Mouse (Mus musculus) kidney, adult 8-10 months (tissue): ENCODE measurements around the gene Hist1h2bg.

Experiments
- DNase-seq, 2 experiments: peaks; one replicate each; pipeline ENCODE4 v3.0.0; 2022

Gene Hist1h2bg

DNA sequence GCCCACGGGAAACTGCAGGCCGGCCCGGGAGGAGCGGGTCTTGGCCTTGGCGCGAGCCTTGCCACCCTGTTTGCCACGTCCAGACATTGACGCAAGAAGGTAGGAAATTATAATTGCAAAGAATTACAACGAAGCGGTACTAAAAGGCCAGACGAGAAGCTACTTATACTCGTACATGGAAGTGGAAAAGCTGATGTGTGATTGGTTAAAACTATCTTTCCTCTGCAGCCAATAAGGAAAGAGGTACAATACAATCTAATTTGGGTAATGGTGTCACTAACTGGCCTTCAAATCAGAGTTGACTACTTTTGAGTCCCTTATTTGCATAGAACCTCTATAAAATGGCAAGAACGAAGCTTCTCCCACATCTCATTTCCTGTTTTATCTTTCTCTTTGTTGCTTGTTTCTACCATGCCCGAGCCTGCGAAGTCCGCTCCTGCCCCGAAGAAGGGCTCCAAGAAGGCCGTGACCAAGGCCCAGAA is at the start of gene Hist1h2bg, which contains the start of gene Hist1h2ae:
Gene Hist1h2bg, plus strand, starts transcription at position 375 of the 482 bp plus-strand sequence.
Gene Hist1h2ae, minus strand, starts transcription at position 199 of the 482 bp plus-strand sequence.
- peak; percentile 26 to 75 for DNase-seq

DNA sequence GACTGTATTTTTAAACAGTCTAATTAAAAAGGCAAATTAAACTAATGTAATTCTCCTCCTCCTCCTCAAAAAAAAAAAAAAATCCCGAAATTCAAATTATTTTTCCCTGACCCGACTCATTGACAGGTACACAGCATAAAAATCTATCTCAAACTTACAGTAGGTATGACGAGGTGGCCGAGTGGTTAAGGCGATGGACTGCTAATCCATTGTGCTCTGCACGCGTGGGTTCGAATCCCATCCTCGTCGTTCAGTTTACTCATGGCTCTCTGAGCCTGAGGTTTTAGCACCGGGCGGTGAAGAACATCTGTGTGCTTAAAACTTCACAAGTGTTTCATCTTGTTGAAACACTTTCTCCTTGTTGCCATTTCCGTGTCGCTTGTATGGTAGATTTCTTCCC is 49.5 kb upstream of the Hist1h2bg start:
- peak; percentile 52 to 87 for DNase-seq

DNA sequence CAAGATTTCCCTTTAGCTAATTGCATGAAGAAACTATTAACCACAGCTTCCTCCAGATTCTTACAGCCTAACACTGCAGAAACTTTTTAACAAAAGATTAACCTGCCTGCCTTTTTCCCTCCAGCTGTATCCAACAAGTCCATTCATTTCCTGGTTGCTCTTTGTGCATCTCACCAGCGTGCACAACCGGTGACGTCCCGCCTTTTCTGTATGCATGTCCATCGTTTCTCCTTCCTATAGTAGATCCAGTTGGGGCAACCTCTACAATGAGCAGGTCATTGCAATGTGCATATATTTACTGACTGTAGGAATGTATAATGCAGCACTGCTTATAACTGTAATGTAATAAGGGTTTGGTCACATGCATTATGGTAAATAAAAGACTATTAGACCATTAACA is 47.2 kb upstream of the Hist1h2bg start:
- no peak for DNase-seq

DNA sequence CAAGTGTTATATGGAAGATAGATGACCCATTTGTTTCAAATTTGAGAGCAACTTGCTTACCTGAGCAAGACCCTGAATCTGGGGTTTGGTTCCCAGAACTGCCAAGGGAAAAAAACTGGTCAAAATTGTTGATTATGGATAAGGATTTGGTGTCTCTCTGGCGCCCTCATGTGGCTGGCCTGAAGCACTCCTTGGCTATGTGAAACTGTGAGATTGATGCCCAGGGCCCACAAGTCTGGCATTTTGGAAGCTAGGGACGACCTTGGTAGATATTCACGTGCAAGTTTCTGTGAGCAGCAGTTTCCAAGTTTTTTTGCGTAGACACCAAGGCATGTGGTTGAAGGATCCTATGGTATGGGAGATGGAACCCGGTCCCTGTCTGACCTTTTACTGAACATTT is 46.5 kb upstream of the Hist1h2bg start:
- peak; percentile 47 to 49 for DNase-seq

DNA sequence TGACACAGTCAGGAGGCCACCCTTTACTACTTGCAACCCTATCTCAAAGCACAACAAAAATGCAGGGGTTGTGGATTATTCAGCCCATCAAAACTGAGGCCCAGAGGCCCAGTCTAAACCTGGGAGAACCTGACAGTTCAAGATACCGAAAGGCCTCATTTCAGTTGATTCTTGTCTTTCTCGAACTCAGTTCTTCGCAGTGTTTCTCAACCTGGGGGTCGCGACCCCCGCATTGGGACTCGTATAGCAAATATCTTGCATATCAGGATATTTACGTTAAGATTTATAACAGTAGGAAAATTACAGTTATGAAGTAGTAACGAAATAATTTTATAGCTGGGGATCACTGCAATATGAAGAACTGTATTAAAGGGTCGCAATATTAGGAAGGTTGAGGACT is 45.3 kb upstream of the Hist1h2bg start:
- no peak for DNase-seq

DNA sequence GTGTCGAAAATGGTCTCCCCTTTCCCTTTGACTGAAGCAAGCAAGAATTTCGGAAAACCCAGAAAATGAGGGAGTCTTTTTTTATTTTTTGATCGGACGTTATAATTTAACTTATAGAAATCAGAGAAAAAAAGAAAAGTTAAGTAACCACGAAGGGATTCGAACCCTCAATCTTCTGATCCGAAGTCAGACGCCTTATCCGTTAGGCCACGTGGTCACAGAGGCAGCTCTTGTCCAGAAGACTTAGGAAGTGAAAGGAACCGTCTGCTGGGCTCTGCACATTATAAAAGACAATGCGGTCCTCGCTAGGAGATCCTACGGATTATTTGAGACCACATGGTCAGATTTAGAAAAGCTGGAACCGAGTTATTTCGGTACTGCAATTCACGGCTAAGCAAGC is 44.9 kb upstream of the Hist1h2bg start:
- peak; percentile 82 to 92 for DNase-seq

DNA sequence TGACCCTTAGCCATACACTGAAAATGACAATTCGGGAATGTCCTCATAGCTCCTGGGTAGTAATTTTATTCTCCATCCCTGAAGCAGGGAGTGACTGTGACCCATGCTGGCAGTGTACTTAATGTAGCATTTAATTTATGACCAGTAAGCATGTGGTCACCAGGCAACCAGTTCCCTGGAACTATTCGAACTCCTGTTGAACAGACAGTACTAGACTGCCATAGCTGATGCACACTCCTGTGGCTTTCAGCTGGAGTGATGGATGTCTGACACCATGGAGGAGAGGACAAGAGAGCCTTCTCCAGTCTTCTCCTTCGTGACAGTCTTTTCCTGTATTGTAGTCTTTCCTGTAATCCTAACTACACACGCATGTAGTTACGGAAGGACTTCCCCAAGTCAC is 42.2 kb upstream of the Hist1h2bg start:
- DNase-seq, result no peak

DNA sequence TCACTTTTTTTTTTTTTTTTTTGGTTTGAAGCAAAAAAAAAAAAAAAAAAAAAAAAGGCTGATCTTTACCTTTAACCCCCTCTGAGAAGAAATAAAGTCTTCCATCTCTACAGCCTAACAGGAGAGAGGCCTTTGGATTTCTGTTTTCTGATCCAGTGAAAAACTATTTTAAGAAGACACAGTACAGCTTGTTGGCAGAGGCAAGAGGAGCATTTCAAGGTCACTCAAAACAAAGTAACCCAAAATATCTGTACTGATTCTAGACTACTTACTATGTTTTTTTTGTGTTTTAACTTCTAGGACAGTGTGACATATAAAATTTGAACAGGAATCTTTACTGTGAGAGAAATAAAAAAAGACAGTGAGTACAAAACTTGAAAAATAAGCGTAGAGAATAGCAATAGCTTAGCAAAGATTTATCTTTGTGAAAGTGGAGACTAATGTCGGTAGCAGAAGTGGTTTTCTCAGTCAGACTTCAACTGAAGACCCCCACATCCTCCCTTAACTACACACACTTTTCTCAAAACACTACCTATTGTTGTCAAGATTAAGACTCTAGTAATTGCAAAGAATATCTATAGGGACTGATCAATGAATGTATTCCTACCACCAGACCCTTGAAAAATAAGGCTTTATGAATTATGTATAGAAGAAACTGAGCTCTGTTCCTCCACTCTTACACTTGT is 41.6 kb upstream of the Hist1h2bg start:
- no peak for DNase-seq

DNA sequence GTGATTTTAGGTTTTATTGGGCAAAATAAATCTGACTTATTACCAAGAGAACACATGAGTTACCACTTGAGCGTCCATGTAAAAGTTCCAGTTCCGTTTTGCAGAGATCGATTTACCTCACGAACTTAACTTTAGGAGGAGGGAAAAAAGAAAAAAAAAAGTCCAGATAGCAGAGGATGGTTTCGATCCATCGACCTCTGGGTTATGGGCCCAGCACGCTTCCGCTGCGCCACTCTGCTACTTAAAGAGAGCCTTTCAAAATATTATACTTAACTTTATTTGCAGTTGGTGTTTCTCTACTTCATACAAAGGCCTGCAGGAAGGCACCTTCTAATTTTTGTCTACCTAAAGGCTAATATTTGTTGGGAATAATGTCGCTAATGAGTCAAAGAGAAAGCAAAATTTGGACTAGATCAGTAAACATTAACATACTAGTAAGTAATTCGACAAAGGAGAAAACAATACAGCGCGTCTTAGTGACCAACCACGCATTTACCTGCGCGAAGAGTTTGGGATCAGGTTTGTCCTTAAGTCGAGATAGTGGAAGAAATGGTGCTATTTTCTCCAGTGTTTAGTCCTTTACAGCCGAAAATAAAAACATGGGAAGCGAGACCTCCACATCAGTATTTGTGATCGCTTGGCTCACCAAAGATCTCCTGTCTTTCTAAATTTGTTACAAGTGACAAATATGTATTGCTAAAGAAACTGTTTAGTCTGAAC is 40.9 kb upstream of the Hist1h2bg start:
- peak; percentile 45 to 66 for DNase-seq

DNA sequence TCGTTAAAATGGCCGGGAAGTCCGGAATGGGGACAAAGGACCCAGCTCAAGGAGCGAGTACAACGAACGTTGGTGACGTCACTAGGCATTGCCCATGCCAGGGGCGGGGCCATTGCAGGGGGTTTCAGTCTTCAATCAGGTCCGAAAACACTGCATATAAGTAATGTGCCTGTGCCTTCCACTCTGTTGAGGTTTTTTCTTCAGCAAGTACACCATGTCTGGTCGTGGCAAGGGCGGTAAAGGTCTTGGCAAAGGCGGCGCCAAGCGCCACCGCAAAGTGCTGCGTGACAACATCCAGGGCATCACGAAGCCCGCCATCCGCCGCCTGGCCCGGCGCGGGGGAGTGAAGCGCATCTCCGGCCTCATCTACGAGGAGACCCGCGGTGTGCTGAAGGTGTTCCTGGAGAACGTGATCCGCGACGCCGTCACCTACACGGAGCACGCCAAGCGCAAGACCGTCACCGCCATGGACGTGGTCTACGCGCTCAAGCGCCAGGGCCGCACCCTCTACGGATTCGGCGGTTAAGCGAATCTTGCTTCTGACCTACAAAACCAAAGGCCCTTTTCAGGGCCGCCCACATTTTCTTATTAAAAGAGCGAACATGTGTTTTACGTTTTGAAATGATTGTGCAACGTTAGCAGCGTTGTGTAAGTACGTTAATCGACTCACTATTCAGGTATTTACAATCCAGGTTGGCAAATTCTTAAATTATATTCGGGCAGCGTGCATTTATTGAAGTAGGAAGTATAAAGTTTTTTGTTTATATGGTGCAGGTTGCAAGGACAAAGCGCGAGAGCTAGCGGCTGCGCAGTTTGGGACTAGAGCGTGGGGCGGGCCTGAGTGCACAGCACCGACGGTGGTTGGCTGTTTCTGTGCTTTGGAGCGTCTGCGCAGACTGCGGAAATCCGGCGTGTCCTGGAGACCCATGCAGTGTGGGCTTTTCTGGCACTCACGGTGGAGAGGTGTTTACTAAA is 40.0 kb upstream of the Hist1h2bg start, which contains the start of gene Hist1h4h:
Gene Hist1h4h, plus strand, starts transcription at position 150 of the 975 bp plus-strand sequence.
- peak; percentile 95 to 97 for DNase-seq

DNA sequence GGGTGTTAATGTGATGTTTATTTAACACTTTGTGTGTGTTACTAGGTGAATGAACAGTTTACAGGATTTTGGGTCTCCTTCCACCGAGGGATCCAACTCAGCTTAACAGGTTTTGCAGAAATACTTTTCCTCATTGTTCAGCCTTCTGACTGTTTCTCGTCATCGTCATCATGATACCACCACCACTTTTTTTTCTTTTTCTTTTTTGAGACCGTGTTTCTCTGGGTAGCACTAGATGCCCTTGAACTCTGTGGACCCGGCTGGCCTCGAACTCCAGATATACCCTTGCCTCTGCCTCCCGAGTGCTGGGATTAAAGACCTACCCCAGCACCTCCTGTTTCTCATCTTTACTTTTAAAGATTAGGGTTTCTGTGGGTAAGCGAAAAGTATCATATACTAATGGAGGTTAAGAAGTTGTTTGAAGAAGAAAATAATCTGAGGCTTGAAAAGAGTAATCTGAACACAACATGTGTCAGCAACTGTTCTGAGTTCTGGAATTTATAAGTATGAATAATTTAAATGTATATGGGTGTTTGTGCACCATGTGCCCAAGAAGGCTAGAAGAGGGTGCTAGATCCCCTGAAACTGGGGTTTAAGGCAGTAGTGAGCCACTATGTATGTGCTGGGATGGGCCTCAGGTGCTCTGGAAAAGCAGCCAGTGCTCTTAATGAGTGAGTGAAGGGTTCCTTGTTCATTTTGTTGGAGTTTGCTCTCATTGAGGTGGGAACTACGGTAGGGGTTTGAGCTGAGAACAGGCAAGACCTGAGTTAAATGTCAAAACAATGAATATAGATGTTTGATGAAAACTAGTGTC is 38.7 kb upstream of the Hist1h2bg start:
- DNase-seq, result no peak

DNA sequence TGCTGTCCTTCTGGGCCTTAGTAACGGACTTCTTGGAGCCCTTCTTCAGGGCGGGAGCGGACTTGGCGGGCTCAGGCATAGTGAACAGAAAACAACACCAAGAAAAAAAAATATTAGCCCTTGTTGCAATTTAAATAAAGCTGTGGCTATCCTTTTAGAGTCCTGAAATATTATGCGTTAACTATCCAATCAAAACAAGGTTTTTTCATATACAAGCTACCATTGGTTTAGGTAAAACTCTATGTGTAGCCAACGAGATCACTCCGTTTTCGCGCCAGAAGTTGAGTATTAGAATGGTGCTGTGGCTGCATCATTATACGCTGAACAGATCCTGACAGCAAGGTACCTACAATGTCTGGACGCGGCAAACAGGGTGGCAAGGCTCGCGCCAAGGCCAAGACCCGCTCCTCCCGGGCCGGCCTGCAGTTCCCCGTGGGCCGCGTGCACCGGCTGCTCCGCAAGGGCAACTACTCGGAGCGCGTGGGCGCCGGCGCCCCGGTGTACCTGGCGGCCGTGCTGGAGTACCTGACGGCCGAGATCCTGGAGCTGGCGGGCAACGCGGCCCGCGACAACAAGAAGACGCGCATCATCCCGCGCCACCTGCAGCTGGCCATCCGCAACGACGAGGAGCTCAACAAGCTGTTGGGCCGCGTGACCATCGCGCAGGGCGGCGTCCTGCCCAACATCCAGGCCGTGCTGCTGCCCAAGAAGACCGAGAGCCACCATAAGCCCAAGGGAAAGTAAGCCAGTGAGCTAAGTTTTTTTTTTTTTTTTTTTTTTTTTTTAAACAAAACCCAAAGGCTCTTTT is 37.4 kb upstream of the Hist1h2bg start, which contains the start of gene Hist1h2af:
Gene Hist1h2af, plus strand, starts transcription at position 347 of the 808 bp plus-strand sequence.
- DNase-seq, result peak in 1 of 2 experiments; percentile 51

DNA sequence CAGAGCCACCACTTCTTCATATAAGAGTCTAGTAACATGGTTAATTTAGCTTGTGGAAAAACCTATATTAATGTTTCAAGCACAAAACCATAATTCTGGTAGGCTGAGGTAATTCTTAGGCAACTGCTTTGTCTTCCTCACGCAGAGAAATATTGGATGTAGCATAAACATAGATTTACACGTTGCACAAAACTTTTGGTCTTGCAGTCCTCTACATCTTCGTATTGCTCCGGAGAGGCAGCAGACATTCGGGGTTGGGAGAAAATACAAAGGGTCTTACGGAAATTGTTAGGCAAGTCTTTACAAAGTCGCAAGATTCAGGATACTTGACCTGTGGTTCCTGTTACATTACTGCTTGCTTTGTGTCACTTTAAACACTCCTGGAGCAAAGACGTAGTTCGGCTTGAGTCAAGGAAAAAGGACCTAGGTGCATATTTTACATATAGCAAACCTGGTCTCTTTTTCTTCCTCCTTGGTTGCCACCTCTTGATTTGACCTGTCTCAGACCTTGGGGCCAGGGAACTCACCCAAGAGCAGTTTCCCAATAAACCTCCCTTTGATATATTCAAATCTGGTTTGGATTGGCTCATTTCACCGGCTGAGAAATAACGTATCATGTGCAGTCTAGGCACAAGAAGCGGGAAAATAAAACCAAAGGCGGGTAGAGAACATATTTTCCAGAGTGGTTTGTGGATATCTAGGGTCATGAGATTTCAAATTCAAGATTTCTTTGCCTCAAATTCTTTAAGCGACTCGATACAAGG is 36.6 kb upstream of the Hist1h2bg start:
- DNase-seq, result no peak

DNA sequence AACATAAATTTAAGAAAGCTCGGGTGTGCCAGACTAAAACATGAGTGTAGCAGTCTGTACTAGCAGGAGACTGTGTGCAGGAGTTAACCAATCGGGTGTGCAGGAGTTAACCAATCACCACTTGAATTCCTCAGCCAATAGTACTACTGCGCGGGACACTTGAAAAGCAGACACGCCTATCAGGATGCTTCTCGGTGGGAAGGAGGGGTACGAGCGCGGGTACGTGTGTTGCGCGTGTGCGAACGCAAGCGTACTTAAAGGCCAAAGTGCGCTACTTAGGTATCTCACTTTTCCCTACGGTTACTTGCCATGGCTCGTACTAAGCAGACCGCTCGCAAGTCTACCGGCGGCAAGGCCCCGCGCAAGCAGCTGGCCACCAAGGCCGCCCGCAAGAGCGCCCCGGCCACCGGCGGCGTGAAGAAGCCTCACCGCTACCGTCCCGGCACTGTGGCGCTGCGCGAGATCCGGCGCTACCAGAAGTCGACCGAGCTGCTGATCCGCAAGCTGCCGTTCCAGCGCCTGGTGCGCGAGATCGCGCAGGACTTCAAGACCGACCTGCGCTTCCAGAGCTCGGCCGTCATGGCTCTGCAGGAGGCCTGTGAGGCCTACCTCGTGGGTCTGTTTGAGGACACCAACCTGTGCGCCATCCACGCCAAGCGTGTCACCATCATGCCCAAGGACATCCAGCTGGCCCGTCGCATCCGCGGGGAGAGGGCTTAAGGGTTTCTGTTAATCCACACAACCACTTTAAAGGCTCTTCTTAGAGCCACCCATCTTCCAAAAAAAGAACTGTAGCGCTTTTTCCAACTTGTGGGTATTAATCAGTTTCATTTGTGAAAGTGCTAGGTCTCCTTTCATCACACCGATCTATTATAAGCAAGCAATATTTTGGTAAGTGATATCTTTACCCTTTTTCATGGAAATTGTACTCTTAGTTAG is 35.8 kb upstream of the Hist1h2bg start, which contains the start of gene Hist1h3g:
Gene Hist1h3g, plus strand, starts transcription at position 286 of the 939 bp plus-strand sequence.
- DNase-seq, result peak; percentile 81

DNA sequence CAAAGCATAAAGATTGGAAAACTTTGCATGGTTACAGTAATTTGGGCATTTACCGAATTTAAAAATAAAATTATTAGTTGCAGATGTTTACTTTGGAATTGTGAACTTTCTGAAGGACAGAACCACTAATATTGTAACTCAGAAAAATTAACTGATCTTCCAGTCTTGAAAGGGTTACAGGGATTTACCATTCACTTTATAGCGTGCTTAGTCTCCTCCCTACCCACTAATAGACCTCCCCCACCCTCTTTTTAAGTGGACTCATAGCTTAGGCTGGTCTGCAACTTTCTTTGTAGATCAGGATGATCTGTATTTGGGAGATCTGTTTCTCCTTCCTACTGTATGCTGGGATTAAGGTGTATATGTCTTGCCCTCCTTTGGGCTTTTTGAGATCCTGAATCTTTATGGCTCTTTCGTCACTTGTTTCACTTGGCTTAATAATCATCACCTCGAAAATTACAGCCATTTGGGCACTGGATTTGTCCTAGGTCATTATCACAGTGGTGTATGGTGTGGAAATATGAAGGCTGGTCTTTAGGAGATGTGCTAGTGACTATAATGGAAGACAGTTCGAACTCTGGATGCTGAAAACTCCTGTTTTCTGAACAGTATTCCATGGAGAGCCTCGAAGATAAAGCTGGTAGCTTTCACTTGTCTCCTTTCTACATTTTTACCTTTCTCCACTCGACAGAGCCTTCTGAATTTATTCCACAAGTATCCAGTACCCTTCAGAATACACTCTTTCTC is 34.9 kb upstream of the Hist1h2bg start:
- no peak for DNase-seq

DNA sequence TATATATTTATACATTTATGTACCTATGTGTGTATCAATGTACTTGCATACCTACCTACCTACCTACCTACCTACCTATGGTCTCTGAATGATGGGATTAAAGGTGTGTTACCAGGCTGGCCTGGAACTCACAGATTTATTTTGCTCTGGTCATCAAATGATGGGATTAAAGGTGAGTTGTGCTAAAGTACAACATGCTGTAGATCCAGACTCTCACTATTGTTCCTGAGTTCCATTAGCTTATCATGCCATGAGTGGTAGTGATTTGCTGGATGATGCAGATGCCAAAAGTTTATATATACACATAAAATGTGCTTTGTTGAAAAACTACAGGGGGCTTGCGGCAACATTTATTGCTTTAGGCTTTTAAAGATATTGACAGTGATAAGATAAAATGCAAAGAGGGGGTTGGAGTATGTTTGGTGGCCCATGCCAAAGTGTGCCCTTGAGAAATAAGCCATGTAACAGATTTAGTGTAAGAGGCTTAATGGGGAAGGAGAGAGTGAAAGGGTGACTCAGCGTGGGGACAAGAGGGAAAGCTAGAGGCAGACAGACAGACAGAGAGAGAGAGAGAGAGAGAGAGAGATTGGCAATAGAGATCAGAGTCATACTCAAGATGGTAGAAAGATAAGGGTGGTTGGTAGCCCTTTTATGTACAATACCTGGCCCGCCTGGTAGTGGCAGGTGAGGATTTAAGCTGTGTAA is 34.0 kb upstream of the Hist1h2bg start:
- no peak for DNase-seq

DNA sequence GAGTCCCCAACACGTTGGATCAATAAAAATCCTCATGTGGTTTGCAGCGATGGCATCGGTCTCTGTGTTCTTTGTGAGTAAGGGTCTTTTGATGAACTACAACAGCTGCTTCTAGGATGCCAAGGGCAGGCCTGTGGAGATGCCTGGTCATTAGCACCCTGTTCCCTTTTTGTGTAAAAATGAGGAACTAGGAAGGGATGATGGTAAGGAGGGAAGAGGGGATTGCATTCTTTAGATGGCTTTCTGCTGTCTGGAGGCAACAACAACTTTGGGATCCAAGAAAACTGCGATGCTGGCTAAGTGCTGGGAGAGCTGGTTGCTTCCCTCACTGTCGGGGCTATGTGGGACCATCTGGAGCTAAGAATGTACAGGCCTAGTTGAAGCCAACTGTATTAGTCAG is 32.9 kb upstream of the Hist1h2bg start:
- DNase-seq, result no peak
